ENCODE assay signal across 8 mouse cellular contexts in genomic region chr2:156476748-156477151, GRCm38 (mm10). TPM values are rescaled to one million over a fixed set of nuclear protein-coding genes. Genes with fewer than 3 reads are reported as not detected.
A peak's percentile ranks its signal among the peaks of the same experiment; 100 is the strongest.
DNase-seq lines count a peak whose midpoint lies in the region; ATAC-seq lines count a peak whose summit lies in the region.

No protein-coding gene starts in this region.

- H3K27ac ChIP-seq in heart, embryonic 12.5 days (ENCODE audit: poor library complexity, severe bottlenecking) = no peak overlapping the region
- H3K27ac ChIP-seq in forebrain, embryonic 12.5 days = peak overlapping the region; percentile 25; the same call in 1 of the 2 replicates
- no peak overlapping the region; the same call in 1 of the 2 replicates for H3K27ac ChIP-seq in limb, embryonic 15.5 days

- H3K4me3 ChIP-seq in heart, embryonic 12.5 days = peak overlapping the region; percentile 74; the same call in 1 of the 2 replicates
- H3K4me3 ChIP-seq in forebrain, embryonic 12.5 days (replicated peaks) = peak overlapping the region; percentile 67; the same call in 1 of the 2 replicates
- H3K4me3 ChIP-seq in limb, embryonic 15.5 days = peak overlapping the region; percentile 67

- H3K9me3 ChIP-seq in heart, embryonic 12.5 days (replicated peaks) = peaks cover 2% of the 10 kb centered on the region; the same call in 1 of the 2 replicates
- H3K9me3 ChIP-seq in forebrain, embryonic 12.5 days = no peaks in the 10 kb centered on the region
- H3K9me3 ChIP-seq in limb, embryonic 15.5 days = no peaks in the 10 kb centered on the region

- H3K4me2 ChIP-seq in heart, embryonic 12.5 days = peak overlapping the region; percentile 97
- H3K4me2 ChIP-seq in forebrain, embryonic 12.5 days = peak overlapping the region; percentile 98
- peak overlapping the region; percentile 85 for H3K4me2 ChIP-seq in limb, embryonic 15.5 days

- peak overlapping the region; percentile 89; the same call in 1 of the 2 replicates for H3K9ac ChIP-seq in heart, embryonic 12.5 days
- H3K9ac ChIP-seq in forebrain, embryonic 12.5 days = 0 out of 2 replicates have a peak overlapping the region, but pooled peaks have one; percentile 1
- no peak overlapping the region for H3K9ac ChIP-seq in limb, embryonic 15.5 days

- peaks cover 56% of the 10 kb centered on the region for H3K4me1 ChIP-seq in heart, embryonic 12.5 days (replicated peaks)
- peaks cover 36% of the 10 kb centered on the region for H3K4me1 ChIP-seq in forebrain, embryonic 12.5 days
- peaks cover 35% of the 10 kb centered on the region for H3K4me1 ChIP-seq in limb, embryonic 15.5 days

- no peak for DNase-seq in heart, adult 8-10 months (ENCODE audit: low spot score)
- DNase-seq in MN1 (ENCODE audit: low spot score) = peak; percentile 36
- DNase-seq in testis, postnatal 14 days (ENCODE audit: low spot score) = no peak
- DNase-seq in embryo, embryonic 11 days = no peak
- DNase-seq in lung, postnatal 25 days (ENCODE audit: low spot score) = no peak

- ATAC-seq in heart, embryonic 12.5 days (ENCODE audit: insufficient number of reproducible peaks, low FRiP score) = no peak
- no peak for ATAC-seq in forebrain, embryonic 12.5 days (ENCODE audit: low FRiP score)
- no peak for ATAC-seq in limb, embryonic 15.5 days (ENCODE audit: insufficient number of reproducible peaks, low FRiP score, low TSS enrichment, low read depth)

- H3K36me3 ChIP-seq in heart, embryonic 12.5 days = no peaks in the 10 kb centered on the region
- H3K36me3 ChIP-seq in forebrain, embryonic 12.5 days (replicated peaks) = no peaks in the 10 kb centered on the region
- H3K36me3 ChIP-seq in limb, embryonic 15.5 days = no peaks in the 10 kb centered on the region

- peaks cover 7% of the 10 kb centered on the region; the same call in 1 of the 2 replicates for H3K27me3 ChIP-seq in heart, embryonic 12.5 days (replicated peaks)
- 0 out of 2 replicates have a peak, but pooled peaks cover 6% of the 10 kb centered on the region for H3K27me3 ChIP-seq in forebrain, embryonic 12.5 days
- H3K27me3 ChIP-seq in limb, embryonic 15.5 days = no peaks in the 10 kb centered on the region

- WGBS in heart, embryonic 12.5 days = 42% methylated on average over 5 of the region's 5 CpGs
- 45% methylated on average over 5 of the region's 5 CpGs for WGBS in forebrain, embryonic 12.5 days
- WGBS in limb, embryonic 15.5 days = 23% methylated on average over 5 of the region's 5 CpGs

RNA-seq across cellular contexts. Expression of gene Epb41l1, which starts 56.0 kb away (rescaled TPM):
- 1.2 and 1.4 TPM in 2 replicates for polyA plus RNA-seq in heart, embryonic 12.5 days (2016; fragmentation: Nextera tagmentation; extraction: Ambion mirVana)
- 1 to 10 TPM; 6.5 to 9.4 (median 7.6) TPM for total RNA-seq in heart, adult 8-10 months (2022)
- 4.1 and 4.4 TPM in 2 replicates for polyA plus RNA-seq in forebrain, embryonic 12.5 days (2016; fragmentation: Nextera tagmentation; extraction: Ambion mirVana)
- polyA plus RNA-seq in limb, embryonic 15.5 days (2015; fragmentation: Nextera tagmentation; extraction: Ambion mirVana) = 2.6 and 3.1 TPM in 2 replicates
